Mouse (Mus musculus) neural tube, embryonic 11.5 days (tissue): ENCODE data around the gene Traf3ip3. TPM values are rescaled to one million over a fixed set of nuclear protein-coding genes. Genes with fewer than 3 reads are reported as not detected.

ENCODE experiments used
- ATAC-seq: fragments of 200-750 bp; cut with Nextera tagmentation; 2 replicates; pipeline ENCODE4 v1.8.0; 2017; ENCODE audit warnings: moderate number of reproducible peaks, mild to moderate bottlenecking, moderate TSS enrichment, moderate library complexity; ENCODE audit not compliant: insufficient read depth, low FRiP score, low TSS enrichment
- DNase-seq: peaks from one replicate; pipeline ENCODE4 v3.0.0-alpha.2; 2015; ENCODE audit warnings: low spot score
- H3K27ac ChIP-seq: fragments of 300-500 bp; sonication (generic); 2 replicates; pipeline ENCODE4 v1.5.1; 2014; ENCODE audit warnings: low read depth, mild to moderate bottlenecking, low read length
- H3K27me3 ChIP-seq: fragments of 300-500 bp; sonication (generic); 2 replicates; pipeline ENCODE4 v1.6.1; 2014; ENCODE audit warnings: mild to moderate bottlenecking, low read length, mixed read lengths; ENCODE audit not compliant: control insufficient read depth, insufficient read depth
- H3K36me3 ChIP-seq: fragments of 300-500 bp; sonication (generic); 2 replicates; pipeline ENCODE4 v1.6.1; 2014; ENCODE audit warnings: mild to moderate bottlenecking, low read length, moderate library complexity, mixed read lengths; ENCODE audit not compliant: control insufficient read depth, insufficient read depth
- H3K4me1 ChIP-seq: fragments of 300-500 bp; sonication (generic); 2 replicates; pipeline ENCODE4 v1.6.1; 2014; ENCODE audit warnings: low read length, mixed read lengths; ENCODE audit not compliant: control insufficient read depth, insufficient read depth
- H3K4me2 ChIP-seq: fragments of 300-500 bp; sonication (generic); 2 replicates; pipeline ENCODE4 v1.6.1; 2014; ENCODE audit warnings: low read depth, mild to moderate bottlenecking, moderate library complexity
- H3K4me3 ChIP-seq: fragments of 300-500 bp; sonication (generic); 2 replicates; pipeline ENCODE4 v1.5.1; 2014; ENCODE audit warnings: low read depth, low read length
- H3K9ac ChIP-seq: fragments of 300-500 bp; sonication (generic); 2 replicates; pipeline ENCODE4 v1.6.1; 2014; ENCODE audit warnings: mild to moderate bottlenecking, low read length
- H3K9me3 ChIP-seq: fragments of 300-500 bp; sonication (generic); 2 replicates; pipeline ENCODE4 v1.6.1; 2016; ENCODE audit warnings: low read length; ENCODE audit not compliant: control insufficient read depth
- WGBS: fragments of 180-500 bp; shearing (Covaris S2); extraction: QIAGEN DNeasy Blood & Tissue Kit; methylation state at CpG from one replicate; pipeline ENCODE4 v1.1.7; 2014; 5-methylcytosine and 5-hydroxymethylcytosine counted together
- polyA plus RNA-seq: library from polyadenylated mRNA; unstranded; fragments of >200 nt; fragmentation: Nextera tagmentation; extraction: Ambion mirVana; gene quantifications from 2 replicates; pipeline ENCODE4 v1.2.1, GENCODE M21; 2014

The Traf3ip3 gene
- polyA plus RNA-seq, 1 experiment from 2014 or later = 2.6 TPM

DNA sequence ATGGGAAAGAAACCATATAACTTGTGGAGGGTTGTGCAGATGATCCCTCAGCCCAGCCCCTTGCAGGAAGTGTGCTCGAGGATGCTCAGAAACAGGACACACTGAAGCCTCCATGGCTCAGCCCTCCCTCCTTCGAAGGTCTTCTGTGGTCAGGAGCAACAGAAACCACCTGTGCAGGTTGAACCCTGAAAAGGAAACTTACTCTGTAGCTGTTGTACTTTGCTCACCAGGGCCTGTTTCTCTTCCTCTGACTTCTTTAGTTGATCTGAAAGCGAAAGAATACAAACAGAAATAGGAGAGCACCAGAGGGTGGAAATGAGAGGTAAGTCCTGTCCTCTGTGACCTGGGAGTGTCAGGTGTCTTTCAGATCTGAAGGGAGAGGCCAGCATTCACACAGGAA is 20.4 kb downstream of the Traf3ip3 start:
- no peak overlapping the region for H3K9ac ChIP-seq
- DNase-seq (no peak), ATAC-seq (no peak)
- H3K4me3 ChIP-seq = no peak overlapping the region
- H3K4me1 ChIP-seq = no peaks in the 10 kb centered on the region
- H3K27ac ChIP-seq = no peak overlapping the region
- WGBS = 89% methylated on average over 3 of the region's 3 CpGs
- H3K9me3 ChIP-seq = no peaks in the 10 kb centered on the region
- H3K36me3 ChIP-seq = no peaks in the 10 kb centered on the region
- H3K27me3 ChIP-seq = no peaks in the 10 kb centered on the region
- H3K4me2 ChIP-seq = no peak overlapping the region

- Histone ChIP-seq H3K4me1 (0 out of 2 replicates have a peak, but pooled peaks cover 9% of the 10 kb centered on the region), H3K36me3 (no peaks in the 10 kb centered on the region), H3K4me2 (peak overlapping the region; percentile 62), H3K27me3 (no peaks in the 10 kb centered on the region), H3K9ac (peak overlapping the region; percentile 55; the same call in 1 of the 2 replicates), H3K4me3 (peak overlapping the region; percentile 67), H3K9me3 (no peaks in the 10 kb centered on the region), H3K27ac (no peak overlapping the region)
- ATAC-seq = no peak
- no peak for DNase-seq
- WGBS = 94% methylated on average over 13 of the region's 13 CpGs
These were observed 27.3 kb downstream of the Traf3ip3 start for GRCm38 (mm10) chr1:193174143-193174733.

- 24% methylated on average over 9 of the region's 9 CpGs for WGBS
- Histone ChIP-seq H3K9me3 (no peaks in the 10 kb centered on the region), H3K4me3 (peak overlapping the region; percentile 67), H3K4me1 (0 out of 2 replicates have a peak, but pooled peaks cover 9% of the 10 kb centered on the region), H3K4me2 (peak overlapping the region; percentile 62), H3K27me3 (no peaks in the 10 kb centered on the region), H3K27ac (0 out of 2 replicates have a peak overlapping the region, but pooled peaks have one; percentile 17), H3K36me3 (no peaks in the 10 kb centered on the region), H3K9ac (peak overlapping the region; percentile 55)
- ATAC-seq = no peak
- DNase-seq = no peak
These were observed 27.7 kb downstream of the Traf3ip3 start for GRCm38 (mm10) chr1:193173810-193174129.

- Histone ChIP-seq H3K4me2 (peak overlapping the region; percentile 70), H3K9ac (peak overlapping the region; percentile 64), H3K36me3 (no peaks in the 10 kb centered on the region), H3K27me3 (no peaks in the 10 kb centered on the region), H3K9me3 (no peaks in the 10 kb centered on the region), H3K4me1 (0 out of 2 replicates have a peak, but pooled peaks cover 9% of the 10 kb centered on the region), H3K27ac (0 out of 2 replicates have a peak overlapping the region, but pooled peaks have one; percentile 17), H3K4me3 (peak overlapping the region; percentile 67)
- 1% methylated on average over 48 of the region's 48 CpGs for WGBS
- DNase-seq (peak; percentile 98), ATAC-seq (peak; percentile 98)
These were observed 28.3 kb downstream of the Traf3ip3 start for GRCm38 (mm10) chr1:193172991-193173809.

- no peak overlapping the region for H3K27ac ChIP-seq
- DNase-seq (no peak), ATAC-seq (no peak)
- H3K9ac ChIP-seq = no peak overlapping the region
- no peaks in the 10 kb centered on the region for H3K9me3 ChIP-seq
- H3K4me3 ChIP-seq = no peak overlapping the region
- H3K4me1 ChIP-seq = 0 out of 2 replicates have a peak, but pooled peaks cover 9% of the 10 kb centered on the region
- 85% methylated on average over 2 of the region's 2 CpGs for WGBS
- no peak overlapping the region for H3K4me2 ChIP-seq
- H3K27me3 ChIP-seq = no peaks in the 10 kb centered on the region
- no peaks in the 10 kb centered on the region for H3K36me3 ChIP-seq
These were observed 31.6 kb downstream of the Traf3ip3 start for GRCm38 (mm10) chr1:193169856-193170255.

DNA sequence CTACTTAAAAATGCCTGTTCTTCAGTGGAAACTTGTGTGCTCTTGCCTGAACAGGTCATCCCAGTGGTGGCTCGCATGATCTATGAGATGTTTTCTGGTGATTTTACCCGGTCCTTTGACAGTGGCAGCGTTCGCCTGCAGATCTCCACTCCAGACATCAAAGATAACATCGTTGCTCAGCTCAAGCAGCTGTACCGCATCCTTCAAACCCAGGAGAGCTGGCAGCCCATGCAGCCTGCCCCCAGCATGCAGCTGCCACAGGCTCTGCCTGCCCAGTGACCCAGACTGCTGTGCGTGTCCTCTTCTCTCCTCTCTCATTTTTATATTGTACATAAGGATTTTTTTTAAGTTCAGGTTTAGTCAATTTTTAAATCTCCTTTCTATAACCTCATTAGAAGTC is 32.3 kb downstream of the Traf3ip3 start:
- Histone ChIP-seq H3K36me3 (no peaks in the 10 kb centered on the region), H3K9me3 (no peaks in the 10 kb centered on the region), H3K4me2 (no peak overlapping the region), H3K4me1 (0 out of 2 replicates have a peak, but pooled peaks cover 8% of the 10 kb centered on the region), H3K4me3 (no peak overlapping the region), H3K27me3 (no peaks in the 10 kb centered on the region), H3K9ac (no peak overlapping the region), H3K27ac (no peak overlapping the region)
- 79% methylated on average over 7 of the region's 7 CpGs for WGBS
- DNase-seq = no peak
- ATAC-seq = no peak

DNA sequence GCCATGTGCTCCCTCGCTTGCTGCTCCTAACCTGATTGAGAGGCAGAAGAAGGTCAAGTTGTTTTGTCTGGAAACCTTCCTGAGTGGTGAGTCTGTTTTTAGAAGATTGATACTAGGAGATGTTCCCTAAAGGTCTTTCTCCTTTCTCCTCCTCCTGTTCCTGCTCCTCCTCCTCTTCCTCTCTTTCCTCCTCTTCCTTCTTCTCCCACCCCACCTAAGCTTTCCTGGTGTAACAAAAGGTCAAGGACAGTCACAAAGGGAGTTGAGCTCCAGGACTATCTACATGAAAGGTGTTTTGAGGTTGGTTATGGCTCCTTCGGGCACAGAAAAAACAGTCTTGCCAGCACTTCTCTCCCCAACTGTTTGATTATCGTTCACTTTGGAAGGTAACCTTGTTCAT is 33.8 kb downstream of the Traf3ip3 start, which contains the start of gene A130010J15Rik:
Gene A130010J15Rik, plus strand, starts transcription at position 301 of the 400 bp plus-strand sequence.
- Histone ChIP-seq H3K4me1 (0 out of 2 replicates have a peak, but pooled peaks cover 5% of the 10 kb centered on the region), H3K27ac (no peak within 1 kb of the TSS), H3K9me3 (no peaks in the 10 kb centered on the region), H3K9ac (no peak within 1 kb of the TSS), H3K27me3 (no peaks in the 10 kb centered on the region), H3K36me3 (no peaks in the 10 kb centered on the region), H3K4me3 (no peak within 1 kb of the TSS), H3K4me2 (no peak within 1 kb of the TSS)
- DNase-seq = no peak
- WGBS = 88% methylated on average over 3 of the region's 3 CpGs
- no peak for ATAC-seq

DNA sequence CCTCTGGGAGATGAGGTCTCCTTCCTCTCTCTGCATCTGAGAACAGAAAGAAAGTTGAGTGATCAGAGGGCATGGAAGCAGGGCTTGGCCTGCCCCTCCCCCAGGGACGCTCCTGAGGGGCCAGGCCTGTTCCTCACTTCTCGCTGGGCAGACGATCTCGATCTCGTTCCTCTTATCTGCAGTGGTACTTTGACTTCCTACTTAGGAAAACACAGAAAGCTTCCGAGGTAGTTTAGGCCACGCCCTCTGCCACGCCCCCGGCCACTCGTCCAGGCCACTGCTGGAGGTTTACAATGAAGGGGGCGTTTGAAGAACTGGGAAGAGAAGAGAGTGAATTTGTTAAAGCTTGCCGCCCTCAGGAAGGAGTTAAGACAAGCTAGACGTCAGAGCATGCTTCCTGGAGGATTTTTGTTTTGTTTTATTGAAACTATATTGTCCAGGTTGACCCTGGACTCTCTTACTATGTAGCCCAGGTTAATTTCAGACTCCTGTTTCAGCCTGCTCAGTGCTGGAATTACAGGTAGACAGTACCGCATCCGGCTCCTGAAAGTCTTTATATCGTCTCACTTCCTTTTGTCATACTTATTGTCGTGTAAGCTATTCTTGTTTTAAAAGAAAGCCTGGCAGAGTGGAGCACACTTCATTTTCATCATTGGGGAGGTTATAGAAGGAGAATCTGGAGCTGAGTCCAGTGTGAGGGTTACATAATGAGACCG is 41.0 kb downstream of the Traf3ip3 start:
- peak overlapping the region; percentile 53 for H3K4me2 ChIP-seq
- no peaks in the 10 kb centered on the region for H3K36me3 ChIP-seq
- no peaks in the 10 kb centered on the region for H3K9me3 ChIP-seq
- H3K9ac ChIP-seq = peak overlapping the region; percentile 26
- no peaks in the 10 kb centered on the region for H3K27me3 ChIP-seq
- peak; percentile 57 for DNase-seq
- ATAC-seq = no peak
- no peak overlapping the region for H3K27ac ChIP-seq
- WGBS = 16% methylated on average over 18 of the region's 18 CpGs
- H3K4me1 ChIP-seq = no peaks in the 10 kb centered on the region; the same call in 1 of the 2 replicates
- H3K4me3 ChIP-seq = no peak overlapping the region
